13 mouse cellular contexts compared by ENCODE assay signal in the genomic region with DNA sequence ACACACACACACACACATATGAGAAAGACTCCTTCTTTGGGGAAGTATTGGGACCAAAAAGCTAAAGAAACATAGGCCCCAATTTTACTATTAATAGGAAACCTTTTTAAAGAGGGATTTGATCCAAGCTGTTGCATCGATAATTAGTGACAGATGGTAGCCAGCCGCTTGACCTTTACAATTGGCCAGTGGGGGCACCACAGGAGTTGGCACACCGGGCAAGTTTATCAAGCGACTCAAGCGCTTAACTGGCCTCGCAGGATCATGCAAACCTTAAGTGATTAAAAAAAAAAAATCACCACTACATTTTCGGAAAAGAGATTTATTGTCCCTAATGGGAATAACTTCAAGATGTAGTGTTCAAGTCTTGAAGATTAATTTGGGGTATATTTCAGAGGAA. TPM values are rescaled to one million over a fixed set of nuclear protein-coding genes. Genes with fewer than 3 reads are reported as not detected.
DNase-seq lines count a peak whose midpoint lies in the region; ATAC-seq and TF ChIP-seq lines count a peak whose summit lies in the region.
"Had no signal": no experiment of that assay in that cellular context is flagged by ENCODE, and none has a peak within 500 bp of the region (broad histone marks: within the 10 kb centered on the region; RNA-seq: fewer than 3 reads in every experiment).

No protein-coding gene starts in this region.

- H3K79me2 ChIP-seq in MEL (ENCODE audit: control insufficient read depth, insufficient read depth, low read length, poor library complexity): no peaks in the 10 kb centered on the region

- 66% methylated on average over 7 of the region's 7 CpGs for WGBS in kidney, embryonic 15.5 days
- 83% methylated on average over 7 of the region's 7 CpGs for WGBS in intestine, embryonic 16.5 days

- no peaks in the 10 kb centered on the region for H3K36me3 ChIP-seq in kidney, embryonic 15.5 days
- peaks cover 0 to 31% of the 10 kb centered on the region in 2 experiments; a peak in 2 of 4 replicates for H3K36me3 ChIP-seq in MEL (ENCODE audit: control insufficient read depth in 1 of 2, insufficient read depth in 2 of 2, low read length in 2 of 2)
- H3K36me3 ChIP-seq in intestine, embryonic 16.5 days (ENCODE audit: control insufficient read depth, insufficient read depth, low read length): no peaks in the 10 kb centered on the region
- H3K36me3 ChIP-seq: hindbrain, embryonic 13.5 days had no signal

- H3K27me3 ChIP-seq in kidney, embryonic 15.5 days: no peaks in the 10 kb centered on the region
- no peaks in the 10 kb centered on the region for H3K27me3 ChIP-seq in MEL (ENCODE audit: control insufficient read depth in 1 of 2, insufficient read depth in 2 of 2, low read length in 2 of 2)
- H3K27me3 ChIP-seq in intestine, embryonic 16.5 days (replicated peaks; ENCODE audit: control insufficient read depth, insufficient read depth, low read length): no peaks in the 10 kb centered on the region
- H3K27me3 ChIP-seq: hindbrain, embryonic 13.5 days had no signal

- H3K9ac ChIP-seq in kidney, embryonic 15.5 days: no peak overlapping the region
- no peak overlapping the region; the same call in 1 of the 2 replicates for H3K9ac ChIP-seq in MEL (ENCODE audit: control insufficient read depth, low read depth, low read length, poor library complexity, severe bottlenecking)
- H3K9ac ChIP-seq in intestine, embryonic 16.5 days (ENCODE audit: low read depth, low read length): no peak overlapping the region
- H3K9ac ChIP-seq: hindbrain, embryonic 13.5 days had no signal

- no peak for TF ChIP-seq POLR2A in MEL (IDR thresholded peaks at IDR 0.05; ENCODE audit: control insufficient read depth in 1 of 2, insufficient read depth in 1 of 2, low read depth in 1 of 2, low read length in 2 of 2, poor library complexity in 1 of 2)

- no peak for TF ChIP-seq EP300 in MEL (IDR thresholded peaks at IDR 0.05; ENCODE audit: low read depth in 1 of 2, low read length in 2 of 2)

- no peak for TF ChIP-seq RAD21 in MEL (IDR thresholded peaks at IDR 0.05; ENCODE audit: low read depth, low read length)

- H3K9me3 ChIP-seq in kidney, embryonic 15.5 days (replicated peaks): no peaks in the 10 kb centered on the region
- no peaks in the 10 kb centered on the region for H3K9me3 ChIP-seq in MEL (replicated peaks; ENCODE audit: insufficient read depth, low read length)
- H3K9me3 ChIP-seq in intestine, embryonic 16.5 days (ENCODE audit: control insufficient read depth, low read length): no peaks in the 10 kb centered on the region
- H3K9me3 ChIP-seq: hindbrain, embryonic 13.5 days had no signal

- no peak for TF ChIP-seq CTCF in MEL (IDR thresholded peaks at IDR 0.05 in 2 of 3, conservative IDR thresholded peaks at IDR 0.05 in 1 of 3; ENCODE audit: control insufficient read depth in 1 of 3, insufficient read depth in 1 of 3, low read depth in 2 of 3, low read length in 3 of 3, poor library complexity in 1 of 3, severe bottlenecking in 1 of 3)

- H3K4me1 ChIP-seq in kidney, embryonic 15.5 days: peaks cover 8% of the 10 kb centered on the region
- H3K4me1 ChIP-seq in MEL (ENCODE audit: control insufficient read depth in 1 of 2, insufficient read depth in 2 of 2, low read length in 2 of 2): peaks cover 15 to 32% of the 10 kb centered on the region in 2 experiments
- peaks cover 5% of the 10 kb centered on the region; the same call in 1 of the 2 replicates for H3K4me1 ChIP-seq in intestine, embryonic 16.5 days (ENCODE audit: control insufficient read depth, insufficient read depth, low read length)
- H3K4me1 ChIP-seq: hindbrain, embryonic 13.5 days had no signal

- no peak overlapping the region for H3K4me2 ChIP-seq in kidney, embryonic 15.5 days
- no peak overlapping the region for H3K4me2 ChIP-seq in intestine, embryonic 16.5 days (ENCODE audit: low read depth, low read length)
- H3K4me2 ChIP-seq: hindbrain, embryonic 13.5 days had no signal

- H3K4me3 ChIP-seq in kidney, embryonic 15.5 days (replicated peaks): no peak overlapping the region
- H3K4me3 ChIP-seq in MEL (ENCODE audit: control insufficient read depth in 1 of 2, insufficient read depth in 1 of 2, low read depth in 2 of 2, low read length in 2 of 2): no peak overlapping the region
- no peak overlapping the region for H3K4me3 ChIP-seq in intestine, embryonic 16.5 days (ENCODE audit: low read length)
- H3K4me3 ChIP-seq: hindbrain, embryonic 13.5 days had no signal

- intact Hi-C loops in gastrocnemius, postnatal 14 days (cut with DNase I; ENCODE audit: low total_unique reads): loop anchor here (10.0 kb wide), 1 partner anchor 168 kb away; a partner anchor contains a TSS

- peak overlapping the region; percentile 88 for H3K27ac ChIP-seq in kidney, embryonic 15.5 days
- H3K27ac ChIP-seq in MEL (ENCODE audit: control insufficient read depth, low read depth, low read length): peak overlapping the region; percentile 64; the same call in 1 of the 2 replicates
- peak overlapping the region; percentile 48; the same call in 1 of the 2 replicates for H3K27ac ChIP-seq in intestine, embryonic 16.5 days (ENCODE audit: low read length)
- H3K27ac ChIP-seq: hindbrain, embryonic 13.5 days had no signal

- no peak for ATAC-seq in kidney, embryonic 15.5 days (replicated peaks; ENCODE audit: low FRiP score)
- no peak for ATAC-seq in intestine, embryonic 16.5 days

- no peak for DNase-seq in kidney, adult 18-20 months
- no peak for DNase-seq in MEL (ENCODE audit: low read depth, low spot score)
- peak; percentile 63 to 65 for DNase-seq in cerebellum, adult 18-20 months
- DNase-seq in ovary, postnatal 14 days (ENCODE audit: low spot score): no peak
- no peak for DNase-seq in adrenal gland, postnatal 4 days (ENCODE audit: low spot score in 2 of 2)
- no peak for DNase-seq in gastrocnemius, postnatal 14 days
- DNase-seq: adrenal gland, postnatal 25 days; midbrain, embryonic 14.5 days had no signal

TF ChIP-seq in MEL, 35 proteins besides CTCF, POLR2A, EP300 and RAD21:
- TF ChIP-seq MEF2A (IDR thresholded peaks at IDR 0.05; ENCODE audit: extremely low read depth, insufficient replicate concordance, low read depth, low read length, poor library complexity, severe bottlenecking) (no peak), MXI1 (IDR thresholded peaks at IDR 0.05; ENCODE audit: low read depth, low read length) (no peak), ZMIZ1 (IDR thresholded peaks at IDR 0.05; ENCODE audit: low read depth, low read length) (no peak), GATA1 (IDR thresholded peaks at IDR 0.05; ENCODE audit: low read depth, low read length) (no peak), POLR2AphosphoS2 (IDR thresholded peaks at IDR 0.05; ENCODE audit: low read length) (no peak), JUND (IDR thresholded peaks at IDR 0.05; ENCODE audit: low read depth, low read length) (no peak), TCF12 (IDR thresholded peaks at IDR 0.05; ENCODE audit: low read depth, low read length) (no peak), MYB (IDR thresholded peaks at IDR 0.05; ENCODE audit: low read depth, low read length) (no peak)

RNA-seq across cellular contexts. Expression of a gene that starts 11.2 kb away (rescaled TPM):
- polyA plus RNA-seq in kidney, embryonic 15.5 days (2015; fragmentation: Nextera tagmentation; extraction: Ambion mirVana): 123 and 142 TPM in 2 replicates
- total RNA-seq in MEL (2012; rRNA removed): 1,889 and 1,922 TPM in 2 replicates
- polyA plus RNA-seq in MEL (2012; ENCODE audit: insufficient read depth in 1 of 2, insufficient read length in 2 of 2, low read depth in 1 of 2, low replicate concordance in 2 of 2, missing spikeins in 1 of 2): 10 to 100 TPM in 1 of 2 experiments, not detected in 1; 11.7 TPM
- polyA plus RNA-seq in intestine, embryonic 16.5 days (2015; fragmentation: Nextera tagmentation; extraction: Ambion mirVana): 61.7 and 73.9 TPM in 2 replicates
- total RNA-seq in adrenal gland, postnatal 4 days (2021): 100 to 1,000 TPM; 413 to 478 TPM
- total RNA-seq in gastrocnemius, postnatal 14 days (2021): 10 to 100 TPM; 88.4 to 95.8 TPM

RNA-seq across cellular contexts. Expression of a gene that starts 17.1 kb away (rescaled TPM):
- polyA plus RNA-seq in kidney, embryonic 15.5 days (2015; fragmentation: Nextera tagmentation; extraction: Ambion mirVana): 6.5 and 7.5 TPM in 2 replicates
- total RNA-seq in MEL (2012; rRNA removed): 150 and 212 TPM in 2 replicates
- polyA plus RNA-seq in MEL (2012; ENCODE audit: insufficient read depth in 1 of 2, insufficient read length in 2 of 2, low read depth in 1 of 2, low replicate concordance in 2 of 2, missing spikeins in 1 of 2): 1 to 10 TPM in 1 of 2 experiments, not detected in 1; 1.4 TPM
- polyA plus RNA-seq in intestine, embryonic 16.5 days (2015; fragmentation: Nextera tagmentation; extraction: Ambion mirVana): 3.8 and 4.8 TPM in 2 replicates
- 10 to 100 TPM; 64.3 to 80.4 TPM for total RNA-seq in adrenal gland, postnatal 4 days (2021)
- total RNA-seq in gastrocnemius, postnatal 14 days (2021): 10 to 100 TPM; 13.5 to 15.2 TPM

RNA-seq across cellular contexts. Expression of a gene that starts 18.4 kb away (rescaled TPM):
- 3.6 TPM in 2 replicates for polyA plus RNA-seq in kidney, embryonic 15.5 days (2015; fragmentation: Nextera tagmentation; extraction: Ambion mirVana)
- total RNA-seq in MEL (2012; rRNA removed): 924 and 1,082 TPM in 2 replicates
- under 1 TPM in 1 of 2 experiments, not detected in 1; 0.14 TPM for polyA plus RNA-seq in MEL (2012; ENCODE audit: insufficient read depth in 1 of 2, insufficient read length in 2 of 2, low read depth in 1 of 2, low replicate concordance in 2 of 2, missing spikeins in 1 of 2)
- 0.65 and 2.7 TPM in 2 replicates for polyA plus RNA-seq in intestine, embryonic 16.5 days (2015; fragmentation: Nextera tagmentation; extraction: Ambion mirVana)
- total RNA-seq in adrenal gland, postnatal 4 days (2021): 10 to 100 TPM; 63.5 to 64.6 TPM
- total RNA-seq in gastrocnemius, postnatal 14 days (2021): 10 to 100 TPM; 13.9 to 14.8 TPM
- polyA plus RNA-seq: liver, adult 2 months had no signal

RNA-seq across cellular contexts. Expression of a gene that starts 18.6 kb away (rescaled TPM):
- 6.0 and 6.9 TPM in 2 replicates for polyA plus RNA-seq in kidney, embryonic 15.5 days (2015; fragmentation: Nextera tagmentation; extraction: Ambion mirVana)
- 1,093 and 1,255 TPM in 2 replicates for total RNA-seq in MEL (2012; rRNA removed)
- polyA plus RNA-seq in MEL (2012; ENCODE audit: insufficient read depth in 1 of 2, insufficient read length in 2 of 2, low read depth in 1 of 2, low replicate concordance in 2 of 2, missing spikeins in 1 of 2): 1 to 10 TPM in 1 of 2 experiments, not detected in 1; 2.2 TPM
- polyA plus RNA-seq in intestine, embryonic 16.5 days (2015; fragmentation: Nextera tagmentation; extraction: Ambion mirVana): 0.62 and 2.1 TPM in 2 replicates
- 100 to 1,000 TPM; 297 to 360 TPM for total RNA-seq in adrenal gland, postnatal 4 days (2021)
- total RNA-seq in gastrocnemius, postnatal 14 days (2021): 10 to 100 TPM; 47.0 to 49.6 TPM
- polyA plus RNA-seq: liver, adult 2 months; neural tube, embryonic 14.5 days had no signal

RNA-seq across cellular contexts. Expression of a gene that starts 21.4 kb away (rescaled TPM):
- 10.6 and 10.9 TPM in 2 replicates for polyA plus RNA-seq in kidney, embryonic 15.5 days (2015; fragmentation: Nextera tagmentation; extraction: Ambion mirVana)
- 2,580 and 3,348 TPM in 2 replicates for total RNA-seq in MEL (2012; rRNA removed)
- 10 to 100 TPM in 1 of 2 experiments, not detected in 1; 14.7 TPM for polyA plus RNA-seq in MEL (2012; ENCODE audit: insufficient read depth in 1 of 2, insufficient read length in 2 of 2, low read depth in 1 of 2, low replicate concordance in 2 of 2, missing spikeins in 1 of 2)
- 8.7 and 8.8 TPM in 2 replicates for polyA plus RNA-seq in intestine, embryonic 16.5 days (2015; fragmentation: Nextera tagmentation; extraction: Ambion mirVana)
- total RNA-seq in adrenal gland, postnatal 4 days (2021): 100 to 1,000 TPM; 627 to 705 TPM
- total RNA-seq in gastrocnemius, postnatal 14 days (2021): 100 to 1,000 TPM; 102 to 113 TPM

Comparison
In these comparisons a context has a peak if more than half of its experiments do, and no peak if none do; other contexts are left out.
1. DNase-seq: peak in cerebellum, adult 18-20 months (2 of 2); none in kidney, adult 18-20 months (single experiment), MEL (single experiment), ovary, postnatal 14 days (single experiment), adrenal gland, postnatal 4 days (0 of 2) and gastrocnemius, postnatal 14 days (single experiment).
2. RNA of a gene that starts 11.2 kb away (total RNA-seq): 1,889 to 1,922 TPM in MEL and 413 to 478 TPM in adrenal gland, postnatal 4 days; 88.4 to 95.8 TPM in gastrocnemius, postnatal 14 days; every median in the first group is over 4 times any median in the second.
3. RNA of a gene that starts 18.4 kb away (total RNA-seq): 924 to 1,082 TPM in MEL; 63.5 to 64.6 TPM in adrenal gland, postnatal 4 days and 13.9 to 14.8 TPM in gastrocnemius, postnatal 14 days; every median in the first group is over 10 times any median in the second.
4. Peak in every context shown above with its lines, with median percentiles within 50 percentile points of each other: H3K27ac ChIP-seq.